Mouse (Mus musculus) erythroblast, embryonic 14.5 days (primary cell): ENCODE data around the gene 4930583I09Rik. TPM values are rescaled to one million over a fixed set of nuclear protein-coding genes. Genes with fewer than 3 reads are reported as not detected.

ENCODE experiments used
- H3K27me3 ChIP-seq: 2 replicates; pipeline ENCODE4 v1.6.1; 2012; ENCODE audit warnings: inconsistent platforms; ENCODE audit not compliant: control insufficient read depth
- H3K36me3 ChIP-seq: 2 replicates; pipeline ENCODE4 v1.6.1; 2012; ENCODE audit warnings: mild to moderate bottlenecking, inconsistent platforms; ENCODE audit not compliant: control insufficient read depth
- H3K4me1 ChIP-seq: 2 replicates; pipeline ENCODE4 v1.6.1; 2012; ENCODE audit warnings: inconsistent platforms; ENCODE audit not compliant: control insufficient read depth
- H3K4me3 ChIP-seq: replicated peaks from 2 replicates; pipeline ENCODE3; 2012; ENCODE audit warnings: moderate library complexity, mild to moderate bottlenecking, inconsistent platforms
- H3K9me3 ChIP-seq: 2 replicates; pipeline ENCODE4 v1.6.1; 2012; ENCODE audit warnings: low read length, inconsistent platforms, mixed read lengths; ENCODE audit not compliant: control insufficient read depth
- GATA1 ChIP-seq: IDR thresholded peaks from 2 replicates; pipeline ENCODE4 v1.6.1; 2012; ENCODE audit warnings: low read length, inconsistent platforms, mixed read lengths
- TAL1 ChIP-seq: IDR thresholded peaks from 3 replicates; pipeline ENCODE4 v1.6.1; 2012; ENCODE audit warnings: low read length, inconsistent platforms, mixed read lengths
- polyA plus RNA-seq: library from polyadenylated mRNA; stranded (reverse); fragments of >175 nt; gene quantifications from 2 replicates; pipeline ENCODE4 v1.2.3, GENCODE M21; 2012

4930583I09Rik gene
- polyA plus RNA-seq: not detected in 2 replicates

GRCm38 (mm10) chr17:64835928-64836327, at the start of gene 4930583I09Rik:
TSS of gene 4930583I09Rik (minus strand) at chr17:64836071.
- no peak for TF ChIP-seq TAL1
- H3K9me3 ChIP-seq: no peaks in the 10 kb centered on the region
- H3K36me3 ChIP-seq: no peaks in the 10 kb centered on the region
- no peak within 1 kb of the TSS for H3K4me3 ChIP-seq
- no peaks in the 10 kb centered on the region for H3K27me3 ChIP-seq
- no peaks in the 10 kb centered on the region for H3K4me1 ChIP-seq

- no peaks in the 10 kb centered on the region for H3K4me1 ChIP-seq
- peaks cover 2% of the 10 kb centered on the region; the same call in 1 of the 2 replicates for H3K9me3 ChIP-seq
- H3K4me3 ChIP-seq: no peak overlapping the region
- no peaks in the 10 kb centered on the region for H3K36me3 ChIP-seq
- H3K27me3 ChIP-seq: no peaks in the 10 kb centered on the region
- TF ChIP-seq TAL1 (no peak), GATA1 (no peak)
Observed at GRCm38 (mm10) chr17:64876111-64876510, 40.2 kb upstream of the 4930583I09Rik start.

- Histone ChIP-seq H3K36me3 (no peaks in the 10 kb centered on the region), H3K27me3 (no peaks in the 10 kb centered on the region), H3K4me1 (no peaks in the 10 kb centered on the region), H3K9me3 (no peaks in the 10 kb centered on the region), H3K4me3 (no peak overlapping the region)
- TF ChIP-seq GATA1 (no peak), TAL1 (no peak)
Observed at GRCm38 (mm10) chr17:64873651-64874072, 37.8 kb upstream of the 4930583I09Rik start.

DNA sequence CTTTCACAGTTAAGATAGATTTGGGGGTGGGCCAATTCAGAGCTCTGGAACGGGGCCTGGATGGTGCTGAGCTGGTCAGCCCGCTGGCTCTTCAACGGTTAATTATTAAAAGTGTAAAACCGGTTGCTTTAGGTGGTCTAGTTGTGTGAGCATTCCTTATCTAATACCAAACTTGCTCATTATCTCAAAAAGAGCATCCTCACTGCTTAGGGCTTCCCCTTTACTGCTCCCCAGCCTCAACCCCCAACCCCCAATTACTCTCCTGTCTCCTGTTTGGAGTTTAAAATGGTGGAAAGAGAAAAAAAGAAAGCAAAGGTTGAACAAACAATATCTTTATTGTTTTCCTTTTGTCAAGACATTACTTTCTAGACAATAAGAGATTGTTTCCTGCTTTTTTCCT, 27.9 kb upstream of the 4930583I09Rik start:
- no peak for TF ChIP-seq TAL1

DNA sequence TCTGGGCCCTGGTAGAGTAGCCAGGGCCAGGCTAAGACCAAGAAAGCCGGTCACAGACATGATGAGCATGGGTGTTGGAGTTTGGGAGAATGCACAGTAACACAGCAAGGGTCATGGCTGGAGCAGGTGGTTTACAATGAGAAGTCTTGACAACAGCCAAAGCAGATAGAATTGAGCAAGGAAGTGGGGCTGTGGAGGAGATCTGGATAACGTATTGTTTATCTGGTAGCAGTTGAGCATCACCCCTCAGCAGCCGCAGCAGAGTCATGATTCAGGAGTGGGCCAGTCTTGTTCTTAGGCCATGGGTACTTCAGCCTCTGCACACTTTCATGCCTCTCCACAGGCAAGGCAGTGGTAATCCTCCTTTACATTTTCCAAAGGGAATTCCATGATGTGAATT, 25.1 kb upstream of the 4930583I09Rik start:
- Histone ChIP-seq H3K9me3 (no peaks in the 10 kb centered on the region; the same call in 1 of the 2 replicates), H3K4me1 (no peaks in the 10 kb centered on the region), H3K36me3 (no peaks in the 10 kb centered on the region), H3K4me3 (no peak overlapping the region), H3K27me3 (no peaks in the 10 kb centered on the region)
- TF ChIP-seq TAL1 (no peak), GATA1 (no peak)

More for the DNA sequence above, 27.9 kb upstream of the 4930583I09Rik start:
- Histone ChIP-seq H3K36me3 (no peaks in the 10 kb centered on the region), H3K4me3 (no peak overlapping the region), H3K9me3 (no peaks in the 10 kb centered on the region), H3K27me3 (no peaks in the 10 kb centered on the region), H3K4me1 (no peaks in the 10 kb centered on the region)

- Histone ChIP-seq H3K4me1 (no peaks in the 10 kb centered on the region), H3K9me3 (no peaks in the 10 kb centered on the region; the same call in 1 of the 2 replicates), H3K27me3 (no peaks in the 10 kb centered on the region), H3K4me3 (no peak overlapping the region), H3K36me3 (no peaks in the 10 kb centered on the region)
- TF ChIP-seq TAL1: no peak
- no peak for TF ChIP-seq GATA1
Observed at GRCm38 (mm10) chr17:64858848-64859247, 23.0 kb upstream of the 4930583I09Rik start.

DNA sequence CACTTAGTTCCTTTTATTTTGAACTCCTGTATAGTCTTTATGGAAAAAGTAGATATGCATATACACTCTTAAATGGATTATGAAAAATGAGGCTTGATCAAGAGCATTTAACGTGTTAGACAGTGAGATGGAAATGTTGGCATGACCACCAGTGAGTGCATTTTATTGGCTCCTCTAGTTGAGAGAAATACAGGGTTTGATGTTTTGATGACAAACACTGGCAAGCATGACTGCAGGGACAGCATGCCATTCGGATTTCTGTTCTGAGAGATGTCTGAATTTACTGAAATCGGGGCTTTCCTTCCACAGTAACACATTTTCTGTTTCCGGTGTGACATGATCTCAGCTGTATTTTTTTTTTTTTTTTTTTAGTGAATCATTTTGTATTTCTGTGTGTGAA, 12.2 kb upstream of the 4930583I09Rik start:
- Histone ChIP-seq H3K4me3 (no peak overlapping the region), H3K36me3 (no peaks in the 10 kb centered on the region), H3K4me1 (no peaks in the 10 kb centered on the region)

GRCm38 (mm10) chr17:64846654-64847053, 10.8 kb upstream of the 4930583I09Rik start:
- Histone ChIP-seq H3K36me3 (no peaks in the 10 kb centered on the region), H3K27me3 (no peaks in the 10 kb centered on the region), H3K9me3 (0 out of 2 replicates have a peak, but pooled peaks cover 2% of the 10 kb centered on the region), H3K4me3 (no peak overlapping the region), H3K4me1 (no peaks in the 10 kb centered on the region)
- TF ChIP-seq GATA1: no peak
- TF ChIP-seq TAL1: no peak

More for the DNA sequence above, 12.2 kb upstream of the 4930583I09Rik start:
- no peaks in the 10 kb centered on the region for H3K27me3 ChIP-seq
- H3K9me3 ChIP-seq: 0 out of 2 replicates have a peak, but pooled peaks cover 2% of the 10 kb centered on the region
- TF ChIP-seq TAL1 (no peak), GATA1 (no peak)

- Histone ChIP-seq H3K36me3 (no peaks in the 10 kb centered on the region), H3K4me3 (no peak overlapping the region), H3K9me3 (no peaks in the 10 kb centered on the region), H3K27me3 (no peaks in the 10 kb centered on the region), H3K4me1 (no peaks in the 10 kb centered on the region)
- TF ChIP-seq GATA1 (no peak), TAL1 (no peak)
Observed at GRCm38 (mm10) chr17:64836892-64837291, 1.0 kb upstream of the 4930583I09Rik start.

- H3K4me3 ChIP-seq: no peak overlapping the region
- H3K9me3 ChIP-seq: no peaks in the 10 kb centered on the region
- no peaks in the 10 kb centered on the region for H3K36me3 ChIP-seq
- no peaks in the 10 kb centered on the region for H3K4me1 ChIP-seq
- TF ChIP-seq GATA1 (no peak), TAL1 (no peak)
- H3K27me3 ChIP-seq: no peaks in the 10 kb centered on the region
Observed at GRCm38 (mm10) chr17:64836352-64836751, 481 bp upstream of the 4930583I09Rik start.
